ENCODE assay signal across 8 mouse cellular contexts in genomic region chr9:119962987-119963667, GRCm38 (mm10). TPM values are rescaled to one million over a fixed set of nuclear protein-coding genes. Genes with fewer than 3 reads are reported as not detected.
DNase-seq lines count a peak whose midpoint lies in the region; ATAC-seq and TF ChIP-seq lines count a peak whose summit lies in the region.

No protein-coding gene starts in this region.

- 17% methylated on average over 21 of the region's 21 CpGs for WGBS in intestine, embryonic 14.5 days
- 18% methylated on average over 21 of the region's 21 CpGs for WGBS in liver, postnatal 0 days (ENCODE audit: insufficient replicate concordance)

- H3K9ac ChIP-seq in intestine, embryonic 14.5 days (ENCODE audit: low read length) = no peak overlapping the region
- no peak overlapping the region for H3K9ac ChIP-seq in liver, postnatal 0 days (replicated peaks)

- DNase-seq in left cerebral cortex, adult 2 months (ENCODE audit: extremely low spot score in 1 of 2, low spot score in 2 of 2) = no peak
- no peak for DNase-seq in left cerebral cortex, postnatal 25 days (ENCODE audit: low spot score in 2 of 2)
- peak; percentile 63 for DNase-seq in cerebellum, adult 9-11 months
- DNase-seq in gastrocnemius, postnatal 36 days = peak; percentile 56 to 58
- peak; percentile 82 for DNase-seq in intestine, embryonic 14.5 days (ENCODE audit: low spot score)
- peak; percentile 88 for DNase-seq in liver, postnatal 0 days
- peak; percentile 32 for DNase-seq in retina, adult 2 months (ENCODE audit: low read depth, low spot score)
- peak; percentile 85 for DNase-seq in yolk sac, embryonic 10.5 days (ENCODE audit: low spot score)

- intact Hi-C loops in left cerebral cortex, adult 2 months (cut with DNase I) = loop anchor here (1.0 kb wide), 1 partner anchor 48 kb away; no protein-coding TSS in a partner anchor
- intact Hi-C loops in left cerebral cortex, postnatal 25 days (cut with DNase I) = no loop called here
- intact Hi-C loops in gastrocnemius, postnatal 36 days (cut with DNase I) = loop anchor here (5.0 kb wide), 2 partner anchors 114 to 134 kb away; no protein-coding TSS in a partner anchor

- H3K27me3 ChIP-seq in intestine, embryonic 14.5 days (replicated peaks; ENCODE audit: control insufficient read depth, insufficient read depth, low read length) = no peaks in the 10 kb centered on the region
- no peaks in the 10 kb centered on the region for H3K27me3 ChIP-seq in liver, postnatal 0 days (ENCODE audit: insufficient read depth, low read length)

- no peak overlapping the region for H3K4me3 ChIP-seq in left cerebral cortex, adult 2 months
- H3K4me3 ChIP-seq in intestine, embryonic 14.5 days (ENCODE audit: low read depth, low read length) = no peak overlapping the region
- no peak overlapping the region for H3K4me3 ChIP-seq in liver, postnatal 0 days (ENCODE audit: low read depth, low read length)

- 0 out of 2 replicates have a peak, but pooled peaks cover 6% of the 10 kb centered on the region for H3K4me1 ChIP-seq in intestine, embryonic 14.5 days (replicated peaks; ENCODE audit: control insufficient read depth, insufficient read depth, low read length)
- H3K4me1 ChIP-seq in liver, postnatal 0 days (ENCODE audit: insufficient read depth) = peaks cover 15% of the 10 kb centered on the region

- no peaks in the 10 kb centered on the region for H3K9me3 ChIP-seq in intestine, embryonic 14.5 days (ENCODE audit: control insufficient read depth, low read length)
- no peaks in the 10 kb centered on the region for H3K9me3 ChIP-seq in liver, postnatal 0 days (ENCODE audit: low read length)

- no peak overlapping the region for H3K27ac ChIP-seq in left cerebral cortex, adult 2 months
- no peak overlapping the region for H3K27ac ChIP-seq in intestine, embryonic 14.5 days (ENCODE audit: low read depth)
- H3K27ac ChIP-seq in liver, postnatal 0 days (ENCODE audit: low read depth) = peak overlapping the region; percentile 64

- TF ChIP-seq CTCF in left cerebral cortex, adult 2 months (IDR thresholded peaks at IDR 0.05) = peak; percentile 71
- peak; percentile 94 for TF ChIP-seq CTCF in liver, postnatal 0 days (IDR thresholded peaks at IDR 0.05; ENCODE audit: low read depth)

- TF ChIP-seq EP300 in liver, postnatal 0 days (IDR thresholded peaks at IDR 0.05; ENCODE audit: low read depth) = peak; percentile 32; the same call in 1 of the 2 replicates

- peak overlapping the region; percentile 22; the same call in 1 of the 2 replicates for H3K4me2 ChIP-seq in intestine, embryonic 14.5 days (ENCODE audit: low read length)
- H3K4me2 ChIP-seq in liver, postnatal 0 days (ENCODE audit: low read depth, low read length) = peak overlapping the region; percentile 51

- no peak; the same call in 1 of the 2 replicates for ATAC-seq in intestine, embryonic 14.5 days (replicated peaks; ENCODE audit: low FRiP score, low TSS enrichment, low read depth)
- ATAC-seq in liver, postnatal 0 days = peak; percentile 89

- H3K36me3 ChIP-seq in intestine, embryonic 14.5 days (ENCODE audit: control insufficient read depth, insufficient read depth, low read length) = no peaks in the 10 kb centered on the region
- H3K36me3 ChIP-seq in liver, postnatal 0 days (replicated peaks; ENCODE audit: insufficient read depth, low read length) = no peaks in the 10 kb centered on the region

RNA-seq across cellular contexts. Expression of gene Csrnp1, which starts 21.3 kb away (rescaled TPM):
- 10 to 100 TPM; 28.7 to 31.3 TPM for total RNA-seq in left cerebral cortex, adult 2 months (2021)
- total RNA-seq in left cerebral cortex, postnatal 25 days (2021) = 10 to 100 TPM; 14.2 to 16.1 TPM
- total RNA-seq in gastrocnemius, postnatal 36 days (2021) = 10 to 100 TPM in 1 of 2 experiments, 1 to 10 TPM in 1; 3.0 to 11.0 TPM
- polyA plus RNA-seq in intestine, embryonic 14.5 days (2014; fragmentation: Nextera tagmentation; extraction: Ambion mirVana) = 1.4 and 1.8 TPM in 2 replicates
- polyA plus RNA-seq in liver, postnatal 0 days (2015; fragmentation: Nextera tagmentation; extraction: Ambion mirVana) = 2.9 and 3.4 TPM in 2 replicates

RNA-seq across cellular contexts. Expression of gene Ttc21a, which starts 25.7 kb away (rescaled TPM):
- under 1 TPM; 0.45 to 0.77 TPM for total RNA-seq in left cerebral cortex, adult 2 months (2021)
- under 1 TPM; 0.43 to 0.60 TPM for total RNA-seq in left cerebral cortex, postnatal 25 days (2021)
- not detected for total RNA-seq in gastrocnemius, postnatal 36 days (2021)
- 0.07 and 0.09 TPM in 2 replicates for polyA plus RNA-seq in intestine, embryonic 14.5 days (2014; fragmentation: Nextera tagmentation; extraction: Ambion mirVana)
- 0.09 and 0.22 TPM in 2 replicates for polyA plus RNA-seq in liver, postnatal 0 days (2015; fragmentation: Nextera tagmentation; extraction: Ambion mirVana)

RNA-seq across cellular contexts. Expression of gene Gorasp1, which starts 25.8 kb away (rescaled TPM):
- 10 to 100 TPM; 30.7 to 38.0 TPM for total RNA-seq in left cerebral cortex, adult 2 months (2021)
- total RNA-seq in left cerebral cortex, postnatal 25 days (2021) = 10 to 100 TPM; 32.6 to 35.4 TPM
- total RNA-seq in gastrocnemius, postnatal 36 days (2021) = 10 to 100 TPM; 14.5 to 15.3 TPM
- 24.2 and 32.1 TPM in 2 replicates for polyA plus RNA-seq in intestine, embryonic 14.5 days (2014; fragmentation: Nextera tagmentation; extraction: Ambion mirVana)
- polyA plus RNA-seq in liver, postnatal 0 days (2015; fragmentation: Nextera tagmentation; extraction: Ambion mirVana) = 6.8 and 8.8 TPM in 2 replicates

Comparison
In these comparisons a context has a peak if more than half of its experiments do, and no peak if none do; other contexts are left out.
1. DNase-seq: peak in cerebellum, adult 9-11 months (single experiment), gastrocnemius, postnatal 36 days (2 of 2), intestine, embryonic 14.5 days (single experiment), liver, postnatal 0 days (single experiment), retina, adult 2 months (single experiment) and yolk sac, embryonic 10.5 days (single experiment); none in left cerebral cortex, adult 2 months (0 of 2) and left cerebral cortex, postnatal 25 days (0 of 2).